Mouse (Mus musculus) CD4-positive, CD25-positive, alpha-beta regulatory T cell, adult 2 months (primary cell): ENCODE data around the gene Pak6.
A peak's percentile ranks its signal among the peaks of the same experiment; 100 is the strongest.

Experiments used
- DNase-seq: peaks from one replicate; pipeline ENCODE4 v3.0.0-alpha.2; 2012; ENCODE audit warnings: low read depth, low spot score

The Pak6 gene

DNA sequence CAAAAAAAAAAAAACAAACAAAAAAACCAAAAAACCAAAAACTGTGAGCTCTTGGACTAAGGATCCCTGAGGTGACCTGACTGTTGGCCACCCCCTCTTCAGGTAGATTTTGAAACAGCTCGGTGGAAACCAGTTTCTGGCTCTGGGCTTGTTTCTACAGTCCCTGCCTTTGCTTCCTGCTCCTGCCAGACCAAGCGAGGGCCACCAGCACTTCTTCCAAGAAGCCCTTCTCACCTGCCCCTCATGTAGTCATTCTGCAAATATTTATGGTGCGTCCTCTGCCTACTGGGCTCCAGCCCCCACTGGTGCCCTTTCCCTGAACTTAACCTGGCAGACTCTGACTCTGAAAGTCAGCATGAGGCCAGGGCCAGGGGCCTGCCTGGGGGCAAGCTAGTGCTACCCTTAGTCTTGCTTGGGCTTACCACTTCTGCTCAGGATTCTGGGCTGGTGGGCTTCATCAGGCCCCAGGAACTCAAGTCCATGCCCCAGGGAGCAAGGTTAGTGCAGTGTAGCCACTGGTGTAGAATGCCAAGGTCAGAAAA is 1.9 kb downstream of the Pak6 start:
- DNase-seq: no peak

- DNase-seq: no peak
Measured at GRCm38 (mm10) chr2:118665616-118666015, 2.5 kb downstream of the Pak6 start.

GRCm38 (mm10) chr2:118667181-118667580 is 4.1 kb downstream of the Pak6 start:
- DNase-seq: no peak

- no peak for DNase-seq
Measured at GRCm38 (mm10) chr2:118669245-118669644, 6.1 kb downstream of the Pak6 start.

- no peak for DNase-seq
Measured at GRCm38 (mm10) chr2:118669785-118670184, 6.7 kb downstream of the Pak6 start.

DNA sequence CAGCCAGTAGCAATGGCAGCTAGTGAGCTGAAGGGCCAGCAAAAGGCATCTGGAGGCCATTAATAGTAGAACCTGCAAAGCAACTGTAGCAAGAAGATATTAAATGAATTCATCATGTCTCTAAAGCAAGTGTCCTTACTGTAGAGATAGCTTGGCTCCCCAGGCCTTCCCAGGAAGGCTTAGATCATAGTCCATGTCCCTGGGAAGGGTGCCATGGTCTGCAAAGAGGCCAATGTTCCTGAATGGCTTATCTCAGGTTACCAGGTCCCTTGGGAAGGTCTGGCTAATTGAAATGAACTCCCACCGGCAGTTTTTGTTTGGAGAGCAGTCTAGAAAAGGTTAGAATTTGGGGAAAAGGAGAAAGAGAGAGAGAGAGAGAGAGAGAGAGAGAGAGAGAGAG is 8.6 kb downstream of the Pak6 start:
- DNase-seq: no peak

DNA sequence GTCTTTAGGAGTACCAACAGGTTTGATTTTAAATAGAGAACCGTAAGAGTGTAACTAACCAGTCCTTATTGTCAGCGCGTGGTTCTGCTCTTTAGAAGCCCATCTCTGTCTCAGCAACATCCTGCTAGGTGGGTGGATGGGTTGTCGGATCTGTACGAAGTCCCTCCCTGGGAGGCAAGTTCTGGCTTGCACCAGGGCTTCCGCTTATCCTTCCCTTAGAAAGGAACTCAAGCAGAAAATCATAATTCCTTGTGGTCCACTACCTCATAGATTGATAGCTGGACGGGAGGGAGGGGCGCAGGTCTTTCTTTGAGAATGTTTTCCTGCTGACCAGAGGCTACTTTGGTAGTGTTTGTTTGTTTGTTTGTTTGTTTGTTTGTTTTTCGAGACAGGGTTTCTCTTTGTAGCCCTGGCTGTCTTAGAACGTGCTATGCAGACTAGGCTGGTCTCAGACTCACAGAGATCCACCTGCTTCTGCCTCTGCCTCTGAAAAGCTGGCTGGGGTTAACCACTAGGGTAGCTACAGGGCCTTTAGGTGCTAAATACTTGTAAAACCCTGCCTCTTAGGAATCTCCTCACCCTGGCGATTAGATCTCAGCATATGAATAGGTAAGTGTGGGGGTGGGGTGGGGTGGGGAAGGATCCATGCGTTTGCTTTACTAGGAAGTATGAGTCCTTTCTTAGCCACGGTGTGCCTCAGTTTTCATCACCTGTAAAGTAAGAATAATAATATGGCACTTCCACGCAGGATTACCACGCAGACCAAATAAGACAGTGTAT is 10.8 kb downstream of the Pak6 start:
- no peak for DNase-seq

- DNase-seq: no peak
Measured at GRCm38 (mm10) chr2:118674500-118674899, 11.4 kb downstream of the Pak6 start.

DNA sequence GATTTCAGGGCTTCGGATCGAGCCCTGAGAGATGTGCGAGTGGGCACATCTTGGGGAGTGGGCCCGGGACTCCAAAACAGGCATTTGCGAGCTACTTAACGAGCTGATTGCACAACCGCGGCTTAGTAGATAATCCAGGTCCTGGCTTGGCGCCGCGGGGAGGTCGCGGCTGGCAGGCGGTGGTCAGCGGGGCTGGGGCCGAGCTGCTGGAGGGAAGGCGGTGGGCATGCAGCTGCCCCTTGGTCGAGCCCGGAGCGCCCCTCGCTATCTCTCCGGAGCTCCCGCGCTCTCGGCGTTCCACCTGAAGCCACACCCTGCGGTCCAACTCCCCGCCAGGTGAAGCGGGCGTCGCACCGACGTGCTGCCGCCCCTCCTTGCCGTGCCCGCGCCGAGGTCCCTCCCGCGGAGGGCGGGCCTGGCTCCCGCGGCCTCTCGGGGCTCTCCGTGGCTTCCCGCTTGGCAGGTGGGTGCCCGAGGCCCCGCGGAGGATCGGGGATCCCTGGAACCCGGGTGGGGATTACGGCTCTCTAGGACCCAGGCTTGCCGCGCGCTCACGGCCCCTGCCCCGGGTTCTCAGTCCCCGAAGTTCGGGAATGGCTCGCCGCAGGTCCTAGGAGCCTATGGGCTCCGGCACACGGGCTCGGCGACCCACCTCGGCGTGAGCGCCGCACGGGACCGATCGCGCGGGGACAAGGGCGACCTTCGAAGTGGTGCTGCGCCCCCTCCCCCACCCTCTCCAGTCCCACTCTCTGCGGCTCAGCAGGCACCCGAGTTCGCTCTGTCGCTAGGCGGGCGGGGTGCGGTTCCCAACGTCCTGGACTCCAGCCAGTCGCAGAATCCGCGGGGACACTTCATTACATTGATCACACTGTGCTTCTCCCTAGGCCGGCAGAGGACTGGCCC is 14.0 kb downstream of the Pak6 start:
- peak; percentile 41 for DNase-seq

DNA sequence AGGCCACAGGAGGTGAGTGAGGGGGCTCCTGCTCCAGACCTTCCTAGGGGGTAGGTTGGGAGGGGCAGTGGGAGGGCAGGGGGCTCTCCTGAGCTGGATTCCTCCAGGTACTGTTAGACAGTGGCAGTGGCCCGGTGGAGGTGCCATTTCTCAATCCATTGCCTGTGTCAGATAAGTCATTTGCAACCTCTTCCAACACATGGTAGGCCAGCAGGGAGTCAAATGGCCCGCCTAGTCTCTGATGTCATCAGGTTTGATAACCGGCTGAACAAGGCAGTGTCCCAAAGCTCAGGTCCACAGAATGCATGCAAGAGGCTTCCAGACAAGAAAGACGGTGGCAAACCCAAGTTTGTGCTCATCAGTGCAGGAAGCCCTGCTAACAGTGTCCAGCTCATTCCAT is 14.7 kb downstream of the Pak6 start:
- no peak for DNase-seq

DNA sequence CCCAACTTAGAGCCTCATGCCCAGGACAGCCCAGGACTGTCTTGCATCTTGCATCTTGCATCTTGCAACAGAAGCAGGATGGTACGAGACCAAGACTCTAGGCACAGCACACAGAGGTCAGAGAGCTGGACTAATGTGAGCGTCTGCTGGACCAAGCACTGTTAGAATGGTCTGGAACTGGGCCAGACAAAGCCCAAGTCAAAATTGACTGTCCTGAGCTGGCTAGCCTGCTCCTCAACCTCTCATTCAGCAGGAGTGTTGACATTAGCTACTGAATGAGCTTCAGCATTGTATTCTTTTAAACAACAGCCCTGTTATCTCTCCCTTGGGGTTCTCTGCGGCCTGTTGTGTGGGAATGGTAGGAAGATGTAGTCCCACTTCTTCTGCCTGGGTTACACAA is 16.5 kb downstream of the Pak6 start:
- DNase-seq: no peak

GRCm38 (mm10) chr2:118680926-118681325 is 17.8 kb downstream of the Pak6 start:
- no peak for DNase-seq

- DNase-seq: no peak
Measured at GRCm38 (mm10) chr2:118682544-118683260, 19.6 kb downstream of the Pak6 start.

DNA sequence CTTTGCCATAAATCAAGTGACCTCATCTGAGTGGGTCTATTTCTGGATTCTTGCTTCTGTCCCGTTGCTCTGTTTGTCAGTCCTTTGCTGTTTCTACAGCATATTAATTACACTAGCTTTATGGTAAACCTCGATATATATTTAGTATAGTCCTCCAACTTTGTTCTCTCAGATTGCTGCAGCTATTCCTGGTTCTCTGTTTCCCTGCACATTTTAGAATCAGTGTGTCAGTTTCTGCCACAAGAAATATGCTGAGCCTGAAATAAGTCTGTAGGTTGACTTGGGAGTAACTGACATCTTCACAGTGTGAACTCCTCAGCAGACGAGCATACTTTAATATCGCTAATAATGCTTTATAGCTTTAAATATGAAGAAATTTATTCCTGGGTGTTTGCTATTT is 22.0 kb downstream of the Pak6 start:
- no peak for DNase-seq

GRCm38 (mm10) chr2:118686693-118687092 is 23.6 kb downstream of the Pak6 start:
- no peak for DNase-seq

DNA sequence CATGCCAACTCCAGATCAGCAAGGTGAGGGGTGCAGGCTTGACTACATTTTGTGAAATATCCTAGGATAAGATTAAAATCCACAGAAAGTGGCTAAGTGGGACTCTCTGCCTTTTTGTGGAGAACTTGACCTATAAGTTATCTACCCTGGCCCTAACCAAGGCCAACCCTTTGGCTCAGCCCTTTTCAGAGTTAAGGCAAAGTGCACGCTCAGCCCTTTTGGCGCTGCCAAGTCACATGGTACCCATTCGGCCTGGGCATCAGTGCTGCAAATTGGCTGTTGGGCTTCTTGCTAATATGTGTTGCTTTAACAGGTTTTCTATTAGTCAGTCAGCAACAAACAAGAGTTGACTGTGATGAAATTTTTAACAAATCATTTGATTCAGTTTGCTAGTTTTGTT is 24.7 kb downstream of the Pak6 start:
- DNase-seq: no peak

DNA sequence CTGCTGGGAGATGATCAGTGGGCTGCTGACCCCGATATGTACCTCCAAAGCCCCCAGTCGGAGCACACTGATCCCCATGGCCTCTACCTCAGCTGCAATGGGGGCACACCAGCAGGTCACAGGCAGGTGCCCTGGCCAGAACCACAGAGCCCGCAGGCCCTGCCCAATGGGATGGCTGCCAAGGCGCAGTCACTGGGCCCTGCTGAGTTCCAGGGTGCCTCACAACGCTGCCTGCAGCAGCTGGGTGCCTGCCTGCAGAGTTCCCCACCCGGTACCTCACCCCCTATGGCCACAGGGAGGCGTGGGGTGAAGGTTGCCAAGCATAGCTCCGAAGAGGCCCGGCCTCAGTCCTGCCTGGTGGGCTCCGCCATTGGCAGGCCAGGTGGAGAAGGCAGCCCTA is 26.8 kb downstream of the Pak6 start:
- DNase-seq: no peak

DNA sequence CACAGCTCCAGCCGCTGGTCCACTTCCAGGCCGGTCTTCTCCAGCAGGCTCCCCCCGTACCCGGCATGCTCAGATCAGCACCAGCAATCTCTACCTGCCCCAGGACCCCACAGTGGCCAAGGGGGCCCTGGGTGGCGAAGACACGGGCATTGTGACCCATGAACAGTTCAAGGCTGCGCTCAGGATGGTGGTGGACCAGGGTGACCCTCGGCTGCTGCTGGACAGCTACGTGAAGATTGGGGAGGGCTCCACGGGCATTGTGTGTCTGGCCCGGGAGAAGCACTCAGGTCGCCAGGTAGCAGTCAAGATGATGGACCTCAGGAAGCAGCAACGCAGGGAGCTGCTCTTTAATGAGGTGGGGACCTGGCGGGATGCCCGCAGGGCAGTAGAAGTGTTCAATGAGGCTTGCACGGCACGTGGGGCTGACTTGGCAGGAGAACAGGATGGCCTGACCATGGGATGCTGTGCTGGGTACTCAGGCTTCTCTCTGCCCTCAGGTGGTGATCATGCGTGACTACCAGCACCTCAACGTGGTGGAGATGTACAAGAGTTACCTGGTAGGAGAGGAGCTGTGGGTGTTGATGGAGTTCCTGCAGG is 30.4 kb downstream of the Pak6 start:
- no peak for DNase-seq

DNA sequence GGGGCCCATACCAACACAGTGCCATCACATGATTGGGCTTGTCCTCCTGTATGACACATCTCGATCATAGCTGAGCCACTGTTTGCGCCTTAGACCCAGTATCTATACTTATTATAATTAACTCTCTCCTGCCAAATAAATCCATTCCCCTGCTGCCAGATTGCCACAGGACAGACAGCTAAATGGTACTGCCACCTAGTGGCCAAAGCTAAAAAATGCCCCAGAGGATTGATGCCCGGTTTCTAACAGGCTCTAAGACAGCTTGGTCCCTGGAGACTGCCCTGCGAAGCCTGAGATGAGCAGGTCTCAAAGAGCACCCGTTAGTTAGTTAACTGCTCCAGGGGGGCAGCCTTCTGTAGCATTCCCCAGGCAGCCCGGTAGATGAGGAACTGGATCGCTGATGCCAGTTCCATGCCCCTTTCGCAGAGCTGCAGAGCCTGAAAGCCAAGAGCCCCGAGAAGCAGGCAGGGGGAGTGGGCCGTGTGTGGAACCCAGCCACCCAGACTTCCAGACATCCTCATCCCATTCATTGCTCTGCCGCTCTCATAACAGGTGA is 32.7 kb downstream of the Pak6 start:
- peak; percentile 82 for DNase-seq

- no peak for DNase-seq
Measured at GRCm38 (mm10) chr2:118696451-118697308, 33.6 kb downstream of the Pak6 start.
